ENCODE assay signal across 8 mouse cellular contexts in genomic region chr8:12384996-12385685, GRCm38 (mm10). TPM values are rescaled to one million over a fixed set of nuclear protein-coding genes. Genes with fewer than 3 reads are reported as not detected.
DNase-seq lines count a peak whose midpoint lies in the region; ATAC-seq and TF ChIP-seq lines count a peak whose summit lies in the region.

No protein-coding gene starts in this region.

- TF ChIP-seq CTCF in lung, embryonic 14.5 days (IDR thresholded peaks at IDR 0.05; ENCODE audit: low read depth), result no peak
- no peak for TF ChIP-seq CTCF in olfactory bulb, adult 2 months (IDR thresholded peaks at IDR 0.05; ENCODE audit: insufficient read depth, low read depth, low read length)

- H3K4me3 ChIP-seq in lung, embryonic 14.5 days (ENCODE audit: low read depth, low read length), result peak overlapping the region; percentile 26
- H3K4me3 ChIP-seq in embryonic facial prominence, embryonic 15.5 days (replicated peaks), result peak overlapping the region; percentile 30
- peak overlapping the region; percentile 24 for H3K4me3 ChIP-seq in intestine, embryonic 15.5 days (replicated peaks)
- H3K4me3 ChIP-seq in olfactory bulb, adult 2 months (ENCODE audit: insufficient read depth, low read depth, low read length), result peak overlapping the region; percentile 72

- under 1% methylated on average over 57 of the region's 57 CpGs for WGBS in lung, embryonic 14.5 days
- under 1% methylated on average over 56 of the region's 57 CpGs for WGBS in embryonic facial prominence, embryonic 15.5 days
- 1% methylated on average over 57 of the region's 57 CpGs for WGBS in intestine, embryonic 15.5 days
- 1% methylated on average over 57 of the region's 57 CpGs for WGBS in olfactory bulb, adult 2 months

- no peak for ATAC-seq in lung, embryonic 14.5 days (ENCODE audit: insufficient read depth)
- ATAC-seq in embryonic facial prominence, embryonic 15.5 days (ENCODE audit: insufficient number of reproducible peaks, low FRiP score, low TSS enrichment, low read depth), result no peak
- 0 out of 2 replicates have a peak, but pooled peaks have one; percentile 24 for ATAC-seq in intestine, embryonic 15.5 days
- ATAC-seq in granulocyte monocyte progenitor cell, adult 5-6 weeks (replicated peaks; ENCODE audit: poor library complexity, severe bottlenecking), result no peak

- peaks cover 100% of the 10 kb centered on the region for H3K27me3 ChIP-seq in lung, embryonic 14.5 days (ENCODE audit: insufficient read depth, low read length)
- H3K27me3 ChIP-seq in embryonic facial prominence, embryonic 15.5 days, result peaks cover 97% of the 10 kb centered on the region
- H3K27me3 ChIP-seq in intestine, embryonic 15.5 days (replicated peaks), result peaks cover 94% of the 10 kb centered on the region

- H3K36me3 ChIP-seq in lung, embryonic 14.5 days (ENCODE audit: insufficient read depth), result no peaks in the 10 kb centered on the region
- no peaks in the 10 kb centered on the region for H3K36me3 ChIP-seq in embryonic facial prominence, embryonic 15.5 days
- H3K36me3 ChIP-seq in intestine, embryonic 15.5 days, result no peaks in the 10 kb centered on the region

- no peaks in the 10 kb centered on the region for H3K9me3 ChIP-seq in lung, embryonic 14.5 days (ENCODE audit: low read depth, low read length)
- no peaks in the 10 kb centered on the region for H3K9me3 ChIP-seq in embryonic facial prominence, embryonic 15.5 days (replicated peaks)
- no peaks in the 10 kb centered on the region for H3K9me3 ChIP-seq in intestine, embryonic 15.5 days

- TF ChIP-seq POLR2A in olfactory bulb, adult 2 months (IDR thresholded peaks at IDR 0.05; ENCODE audit: insufficient read depth, low read depth, low read length), result no peak

- peak; percentile 55 for DNase-seq in lung, embryonic 14.5 days
- DNase-seq in lung, postnatal 14 days, result no peak
- no peak for DNase-seq in adipocyte (ENCODE audit: low spot score)
- DNase-seq in kidney, adult 18-20 months, result no peak

- no peaks in the 10 kb centered on the region for H3K4me1 ChIP-seq in lung, embryonic 14.5 days (ENCODE audit: insufficient read depth)
- H3K4me1 ChIP-seq in embryonic facial prominence, embryonic 15.5 days, result peaks cover 27% of the 10 kb centered on the region
- peaks cover 14% of the 10 kb centered on the region for H3K4me1 ChIP-seq in intestine, embryonic 15.5 days (replicated peaks)
- peaks cover 24% of the 10 kb centered on the region for H3K4me1 ChIP-seq in olfactory bulb, adult 2 months (ENCODE audit: control insufficient read depth, insufficient read depth, low read length)

- H3K9ac ChIP-seq in lung, embryonic 14.5 days, result no peak overlapping the region
- no peak overlapping the region for H3K9ac ChIP-seq in embryonic facial prominence, embryonic 15.5 days
- no peak overlapping the region; the same call in 1 of the 2 replicates for H3K9ac ChIP-seq in intestine, embryonic 15.5 days

- H3K27ac ChIP-seq in lung, embryonic 14.5 days (ENCODE audit: low read depth), result no peak overlapping the region
- H3K27ac ChIP-seq in embryonic facial prominence, embryonic 15.5 days (replicated peaks), result no peak overlapping the region
- H3K27ac ChIP-seq in intestine, embryonic 15.5 days, result no peak overlapping the region
- peak overlapping the region; percentile 78 for H3K27ac ChIP-seq in olfactory bulb, adult 2 months (ENCODE audit: insufficient read depth, low read depth, low read length)

- H3K4me2 ChIP-seq in lung, embryonic 14.5 days, result peak overlapping the region; percentile 59
- H3K4me2 ChIP-seq in embryonic facial prominence, embryonic 15.5 days (replicated peaks), result peak overlapping the region; percentile 43
- peak overlapping the region; percentile 57 for H3K4me2 ChIP-seq in intestine, embryonic 15.5 days (replicated peaks)

RNA-seq across cellular contexts. Expression of gene Sox1, which starts 10.0 kb away (rescaled TPM):
- polyA plus RNA-seq in lung, embryonic 14.5 days (2014; fragmentation: Nextera tagmentation; extraction: Ambion mirVana), result 0.04 TPM in 1 of 2 replicates, not detected in the other
- polyA plus RNA-seq in embryonic facial prominence, embryonic 15.5 days (2015; fragmentation: Nextera tagmentation; extraction: Ambion mirVana), result 0.03 TPM in 1 of 2 replicates, not detected in the other
- not detected in 2 replicates for polyA plus RNA-seq in intestine, embryonic 15.5 days (2015; fragmentation: Nextera tagmentation; extraction: Ambion mirVana)
- not detected in 2 replicates for polyA plus RNA-seq in olfactory bulb, adult 2 months (2012; ENCODE audit: insufficient read depth, insufficient read length, low replicate concordance, missing spikeins)
- total RNA-seq in granulocyte monocyte progenitor cell, adult 5-6 weeks (2014; fragmentation: Nextera tagmentation), result not detected in 2 replicates
- not detected in 2 replicates for total RNA-seq in granulocyte monocyte progenitor cell, adult 5-6 weeks (2017)
